ENCODE assay signal across 10 mouse cellular contexts in the genomic region with DNA sequence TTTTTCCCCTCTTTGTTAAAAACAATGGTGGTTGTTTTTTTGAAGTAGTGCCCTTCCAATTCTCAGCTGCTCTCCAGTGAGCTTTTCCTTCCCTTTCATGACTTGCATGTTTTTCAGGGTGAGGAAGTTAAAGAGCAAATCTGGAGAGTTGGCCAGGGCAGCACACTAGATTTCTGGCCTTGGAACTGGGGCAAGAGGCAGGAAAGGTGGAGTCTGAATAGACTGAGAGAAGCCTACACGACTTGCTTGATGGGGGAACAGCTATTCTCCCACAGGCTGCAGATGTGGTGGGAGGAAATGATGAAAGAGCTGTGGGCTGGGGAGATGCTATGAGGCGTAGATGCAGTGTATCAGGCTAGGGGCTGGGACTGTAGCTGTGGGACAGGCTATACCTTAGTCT. TPM values are rescaled to one million over a fixed set of nuclear protein-coding genes. Genes with fewer than 3 reads are reported as not detected.
DNase-seq lines count a peak whose midpoint lies in the region; ATAC-seq and TF ChIP-seq lines count a peak whose summit lies in the region.
"Had no signal": no experiment of that assay in that cellular context is flagged by ENCODE, and none has a peak within 500 bp of the region (broad histone marks: within the 10 kb centered on the region; RNA-seq: fewer than 3 reads in every experiment).

No protein-coding gene starts in this region.

- TF ChIP-seq POLR2A in embryonic fibroblast, embryonic 13.5 days (IDR thresholded peaks at IDR 0.05; ENCODE audit: low read depth, low read length) = no peak

- H3K9me3 ChIP-seq in midbrain, embryonic 15.5 days = no peaks in the 10 kb centered on the region
- H3K9me3 ChIP-seq in hindbrain, embryonic 13.5 days = no peaks in the 10 kb centered on the region
- H3K9me3 ChIP-seq: forebrain, embryonic 12.5 days; G1E had no signal

- H3K27me3 ChIP-seq in midbrain, embryonic 15.5 days (replicated peaks) = no peaks in the 10 kb centered on the region
- no peaks in the 10 kb centered on the region for H3K27me3 ChIP-seq in hindbrain, embryonic 13.5 days
- H3K27me3 ChIP-seq: forebrain, embryonic 12.5 days had no signal

- peak; percentile 87 for ATAC-seq in megakaryocyte progenitor cell, adult 5-6 weeks (replicated peaks; ENCODE audit: poor library complexity)
- no peak for ATAC-seq in midbrain, embryonic 15.5 days (replicated peaks)
- ATAC-seq in hindbrain, embryonic 13.5 days (ENCODE audit: low FRiP score) = no peak

- 72% methylated on average over 2 of the region's 2 CpGs for WGBS in midbrain, embryonic 15.5 days
- WGBS in hindbrain, embryonic 13.5 days = 75% methylated on average over 2 of the region's 2 CpGs

- no peaks in the 10 kb centered on the region for H3K36me3 ChIP-seq in midbrain, embryonic 15.5 days (replicated peaks)
- H3K36me3 ChIP-seq in hindbrain, embryonic 13.5 days = no peaks in the 10 kb centered on the region
- H3K36me3 ChIP-seq: forebrain, embryonic 12.5 days; G1E had no signal

- H3K27ac ChIP-seq in embryonic fibroblast, embryonic 13.5 days (ENCODE audit: insufficient read depth, low read length) = peak overlapping the region; percentile 75
- H3K27ac ChIP-seq in midbrain, embryonic 15.5 days = no peak overlapping the region
- H3K27ac ChIP-seq in hindbrain, embryonic 13.5 days = no peak overlapping the region
- H3K27ac ChIP-seq: forebrain, embryonic 12.5 days had no signal

- TF ChIP-seq CTCF in embryonic fibroblast, embryonic 13.5 days (IDR thresholded peaks at IDR 0.05; ENCODE audit: borderline replicate concordance, insufficient read depth, low read length) = no peak

- peak; percentile 9 to 13 for DNase-seq in gastrocnemius, adult 8-10 months (ENCODE audit: low spot score in 2 of 2)
- DNase-seq in gastrocnemius, postnatal 4 days (ENCODE audit: low spot score in 2 of 2) = no peak
- DNase-seq in kidney, adult 18-20 months = peak; percentile 11
- no peak for DNase-seq in cerebellum, postnatal 10 days

- H3K9ac ChIP-seq in midbrain, embryonic 15.5 days = no peak overlapping the region
- no peak overlapping the region for H3K9ac ChIP-seq in hindbrain, embryonic 13.5 days
- H3K9ac ChIP-seq: forebrain, embryonic 12.5 days had no signal

- no peak overlapping the region for H3K4me3 ChIP-seq in embryonic fibroblast, embryonic 13.5 days (ENCODE audit: insufficient read depth, low read length)
- no peak overlapping the region for H3K4me3 ChIP-seq in midbrain, embryonic 15.5 days
- no peak overlapping the region for H3K4me3 ChIP-seq in hindbrain, embryonic 13.5 days
- H3K4me3 ChIP-seq: forebrain, embryonic 12.5 days had no signal

- H3K4me1 ChIP-seq in embryonic fibroblast, embryonic 13.5 days (ENCODE audit: control insufficient read depth, insufficient read depth, low read length) = peaks cover 15% of the 10 kb centered on the region; the same call in 1 of the 2 replicates
- no peaks in the 10 kb centered on the region for H3K4me1 ChIP-seq in midbrain, embryonic 15.5 days
- peaks cover 7% of the 10 kb centered on the region; the same call in 1 of the 2 replicates for H3K4me1 ChIP-seq in hindbrain, embryonic 13.5 days (replicated peaks)

- no peak overlapping the region for H3K4me2 ChIP-seq in midbrain, embryonic 15.5 days
- H3K4me2 ChIP-seq in hindbrain, embryonic 13.5 days = no peak overlapping the region
- H3K4me2 ChIP-seq: forebrain, embryonic 12.5 days had no signal

RNA-seq across cellular contexts. Expression of gene Grk5, which starts 57.1 kb away (rescaled TPM):
- 1 to 10 TPM; 2.4 to 4.0 (median 2.7) TPM for total RNA-seq in gastrocnemius, adult 8-10 months (2022)
- 10 to 100 TPM; 12.9 to 16.0 TPM for total RNA-seq in gastrocnemius, postnatal 4 days (2021)
- 10.8 and 11.9 TPM in 2 replicates for polyA plus RNA-seq in embryonic fibroblast, embryonic 13.5 days (2011; ENCODE audit: insufficient read length, low read depth, missing spikeins)
- total RNA-seq in megakaryocyte progenitor cell, adult 5-6 weeks (2015) = 0.81 and 0.96 TPM in 2 replicates
- 0.88 and 3.3 TPM in 2 replicates for total RNA-seq in megakaryocyte progenitor cell, adult 5-6 weeks (2017)
- 2.5 and 2.6 TPM in 2 replicates for polyA plus RNA-seq in midbrain, embryonic 15.5 days (2015; fragmentation: Nextera tagmentation; extraction: Ambion mirVana)
- 2.2 and 2.3 TPM in 2 replicates for polyA plus RNA-seq in hindbrain, embryonic 13.5 days (2015; fragmentation: Nextera tagmentation; extraction: Ambion mirVana)

Comparison
In these comparisons a context has a peak if more than half of its experiments do, and no peak if none do; other contexts are left out.
1. DNase-seq: peak in gastrocnemius, adult 8-10 months (2 of 2) and kidney, adult 18-20 months (single experiment); none in gastrocnemius, postnatal 4 days (0 of 2) and cerebellum, postnatal 10 days (0 of 2).